Mouse (Mus musculus) forebrain, embryonic 11.5 days (tissue): ENCODE measurements at regions not wholly inside any gene's neighbourhood (a gene's known extent, or its start where the extent isn't known, plus 50 kb on each side); places are given as distances from the start of the nearest gene placed in this dataset.
"Not testable (repeated sequence)": the region's sequence is repeated elsewhere in the genome, so short reads cannot be mapped to it uniquely, and the experiment has no call there.

Experiments
- ATAC-seq: fragments of 200-750 bp; cut with Nextera tagmentation; replicated peaks from 2 replicates; pipeline ENCODE4 v1.8.0; 2017; ENCODE audit warnings: moderate TSS enrichment; ENCODE audit not compliant: low FRiP score
- DNase-seq: peaks from one replicate; pipeline ENCODE4 v3.0.0-alpha.2; 2017; ENCODE audit warnings: low spot score
- H3K27ac ChIP-seq: fragments of 300-500 bp; sonication (generic); 2 replicates; pipeline ENCODE4 v1.5.1; 2014; ENCODE audit warnings: low read depth, low read length
- H3K27me3 ChIP-seq: fragments of 300-500 bp; sonication (generic); 2 replicates; pipeline ENCODE4 v1.6.1; 2014; ENCODE audit warnings: mild to moderate bottlenecking, low read length, mixed read lengths; ENCODE audit not compliant: control insufficient read depth, insufficient read depth
- H3K36me3 ChIP-seq: fragments of 300-500 bp; sonication (generic); 2 replicates; pipeline ENCODE4 v1.6.1; 2014; ENCODE audit warnings: mild to moderate bottlenecking, low read length, moderate library complexity, mixed read lengths; ENCODE audit not compliant: control insufficient read depth, insufficient read depth
- H3K4me1 ChIP-seq: fragments of 300-500 bp; sonication (generic); replicated peaks from 2 replicates; pipeline ENCODE4 v1.6.1; 2014; ENCODE audit warnings: low read length, mixed read lengths; ENCODE audit not compliant: control insufficient read depth, insufficient read depth
- H3K4me2 ChIP-seq: fragments of 300-500 bp; sonication (generic); 2 replicates; pipeline ENCODE4 v1.6.1; 2014; ENCODE audit warnings: low read depth, mild to moderate bottlenecking, low read length, moderate library complexity, mixed read lengths; ENCODE audit not compliant: severe bottlenecking
- H3K4me3 ChIP-seq: fragments of 300-500 bp; sonication (generic); 2 replicates; pipeline ENCODE4 v1.5.1; 2014; ENCODE audit warnings: low read depth, low read length
- H3K9ac ChIP-seq: fragments of 300-500 bp; sonication (generic); 2 replicates; pipeline ENCODE4 v1.6.1; 2014; ENCODE audit warnings: low read length
- H3K9me3 ChIP-seq: fragments of 300-500 bp; sonication (generic); 2 replicates; pipeline ENCODE4 v1.6.1; 2016; ENCODE audit warnings: low read length, mixed read lengths; ENCODE audit not compliant: control insufficient read depth
- WGBS: fragments of 180-500 bp; shearing (Covaris S2); extraction: QIAGEN DNeasy Blood & Tissue Kit; methylation state at CpG from one replicate; pipeline ENCODE4 v1.1.7; 2014; 5-methylcytosine and 5-hydroxymethylcytosine counted together

- H3K4me3 ChIP-seq, result no peak overlapping the region
- no peak overlapping the region for H3K9ac ChIP-seq
- ATAC-seq (no peak), DNase-seq (no peak)
- no peak overlapping the region for H3K4me2 ChIP-seq
- H3K9me3 ChIP-seq, result no peaks in the 10 kb centered on the region
- 80% methylated on average over 6 of the region's 6 CpGs for WGBS
- peaks cover 4% of the 10 kb centered on the region; the same call in 1 of the 2 replicates for H3K4me1 ChIP-seq
- no peaks in the 10 kb centered on the region for H3K36me3 ChIP-seq
- no peaks in the 10 kb centered on the region for H3K27me3 ChIP-seq
- no peak overlapping the region for H3K27ac ChIP-seq
These were observed 263.7 kb upstream of the Ubash3b start for GRCm38 (mm10) chr9:41425225-41425624.

- H3K9ac ChIP-seq, result no peak overlapping the region
- peaks cover 5% of the 10 kb centered on the region; the same call in 1 of the 2 replicates for H3K4me1 ChIP-seq
- no peak overlapping the region for H3K27ac ChIP-seq
- H3K4me3 ChIP-seq, result no peak overlapping the region
- no peak for DNase-seq
- H3K36me3 ChIP-seq, result no peaks in the 10 kb centered on the region
- 81% methylated on average over 3 of the region's 3 CpGs for WGBS
- no peaks in the 10 kb centered on the region for H3K27me3 ChIP-seq
- no peak for ATAC-seq
- no peak overlapping the region for H3K4me2 ChIP-seq
- H3K9me3 ChIP-seq, result no peaks in the 10 kb centered on the region
These were observed 252.3 kb upstream of the Ubash3b start for GRCm38 (mm10) chr9:41413791-41414190.

- not testable (repeated sequence) for H3K9me3 ChIP-seq, DNase-seq, H3K27ac ChIP-seq, H3K27me3 ChIP-seq, H3K4me2 ChIP-seq, ATAC-seq, H3K4me1 ChIP-seq, H3K9ac ChIP-seq, H3K36me3 ChIP-seq, H3K4me3 ChIP-seq
These were observed 251.6 kb upstream of the Ubash3b start for GRCm38 (mm10) chr9:41413091-41413490.

- H3K4me3 ChIP-seq, result no peak overlapping the region
- H3K36me3 ChIP-seq, result no peaks in the 10 kb centered on the region
- H3K4me1 ChIP-seq, result peaks cover 11% of the 10 kb centered on the region
- no peak overlapping the region for H3K4me2 ChIP-seq
- no peaks in the 10 kb centered on the region for H3K27me3 ChIP-seq
- no peak overlapping the region for H3K9ac ChIP-seq
- DNase-seq (no peak), ATAC-seq (no peak)
- 42% methylated on average over 5 of the region's 5 CpGs for WGBS
- no peaks in the 10 kb centered on the region for H3K9me3 ChIP-seq
- 0 out of 2 replicates have a peak overlapping the region, but pooled peaks have one; percentile 12 for H3K27ac ChIP-seq
These were observed 250.8 kb upstream of the Ubash3b start for GRCm38 (mm10) chr9:41412174-41412757.

GRCm38 (mm10) chr9:41408301-41408700, 246.8 kb upstream of the Ubash3b start:
- Histone ChIP-seq H3K4me3 (no peak overlapping the region), H3K4me2 (no peak overlapping the region), H3K4me1 (peaks cover 11% of the 10 kb centered on the region), H3K27me3 (no peaks in the 10 kb centered on the region), H3K36me3 (no peaks in the 10 kb centered on the region), H3K9ac (no peak overlapping the region), H3K27ac (no peak overlapping the region), H3K9me3 (no peaks in the 10 kb centered on the region)
- DNase-seq (no peak), ATAC-seq (no peak)
- WGBS, result 33% methylated on average over 2 of the region's 2 CpGs

- Histone ChIP-seq H3K4me3 (no peak overlapping the region), H3K4me1 (peaks cover 7% of the 10 kb centered on the region), H3K27me3 (no peaks in the 10 kb centered on the region), H3K9me3 (no peaks in the 10 kb centered on the region), H3K27ac (no peak overlapping the region), H3K36me3 (no peaks in the 10 kb centered on the region), H3K4me2 (no peak overlapping the region), H3K9ac (no peak overlapping the region)
- DNase-seq (no peak), ATAC-seq (no peak)
- WGBS, result 81% methylated on average over 2 of the region's 2 CpGs
These were observed 245.6 kb upstream of the Ubash3b start for GRCm38 (mm10) chr9:41407078-41407477.

GRCm38 (mm10) chr9:41402942-41403341, 241.4 kb upstream of the Ubash3b start:
- Histone ChIP-seq H3K27ac (no peak overlapping the region), H3K27me3 (no peaks in the 10 kb centered on the region), H3K4me1 (peaks cover 3% of the 10 kb centered on the region), H3K9me3 (no peaks in the 10 kb centered on the region), H3K4me3 (no peak overlapping the region), H3K9ac (no peak overlapping the region), H3K36me3 (no peaks in the 10 kb centered on the region), H3K4me2 (no peak overlapping the region)
- WGBS, result 87% methylated on average over 3 of the region's 3 CpGs
- ATAC-seq (no peak), DNase-seq (no peak)

- Histone ChIP-seq H3K9ac (no peak overlapping the region), H3K4me3 (no peak overlapping the region), H3K27ac (no peak overlapping the region), H3K9me3 (no peaks in the 10 kb centered on the region), H3K27me3 (no peaks in the 10 kb centered on the region), H3K4me1 (peaks cover 4% of the 10 kb centered on the region; the same call in 1 of the 2 replicates), H3K4me2 (no peak overlapping the region), H3K36me3 (no peaks in the 10 kb centered on the region)
- no peak for DNase-seq
- WGBS, result 87% methylated on average over 6 of the region's 6 CpGs
- no peak for ATAC-seq
These were observed 239.5 kb upstream of the Ubash3b start for GRCm38 (mm10) chr9:41400950-41401349.

GRCm38 (mm10) chr9:41395471-41395870, 234.0 kb upstream of the Ubash3b start:
- Histone ChIP-seq H3K27ac (no peak overlapping the region), H3K9me3 (no peaks in the 10 kb centered on the region), H3K4me3 (no peak overlapping the region), H3K4me1 (peaks cover 13% of the 10 kb centered on the region), H3K9ac (no peak overlapping the region), H3K36me3 (no peaks in the 10 kb centered on the region), H3K4me2 (no peak overlapping the region), H3K27me3 (no peaks in the 10 kb centered on the region)
- WGBS, result 9% methylated on average over 4 of the region's 4 CpGs
- no peak for ATAC-seq
- DNase-seq, result no peak
